Mouse (Mus musculus) liver, embryonic 14.5 days (tissue): Measurements from ENCODE around the gene Dpep2nb.

Experiments used
- CTCF ChIP-seq: IDR thresholded peaks from 2 replicates; pipeline ENCODE4 v1.5.1; 2016; ENCODE audit warnings: antibody characterized with exemption, low read depth, control low read depth
- EP300 ChIP-seq: IDR thresholded peaks from 2 replicates; pipeline ENCODE4 v1.6.1; 2016; ENCODE audit warnings: antibody characterized with exemption, low read depth

- TF ChIP-seq EP300 (no peak), CTCF (no peak)
These were observed 48.5 kb upstream of the Dpep2nb start for GRCm38 (mm10) chr8:106054190-106054811.
